Mouse (Mus musculus) retina, adult 2 months (tissue): ENCODE results near the gene Rcbtb2.

ENCODE experiments used
- DNase-seq: peaks from one replicate; pipeline ENCODE4 v3.0.0-alpha.2; 2012; ENCODE audit warnings: low read depth, low spot score

Rcbtb2 gene

GRCm38 (mm10) chr14:73146721-73147120 lies 23.9 kb downstream of the Rcbtb2 start:
- no peak for DNase-seq

GRCm38 (mm10) chr14:73148125-73148524 lies 25.3 kb downstream of the Rcbtb2 start:
- DNase-seq: no peak

GRCm38 (mm10) chr14:73161303-73161702 lies 38.5 kb downstream of the Rcbtb2 start:
- DNase-seq: no peak

GRCm38 (mm10) chr14:73162192-73162800 lies 39.5 kb downstream of the Rcbtb2 start:
- no peak for DNase-seq

GRCm38 (mm10) chr14:73163363-73163998 lies 40.6 kb downstream of the Rcbtb2 start:
- no peak for DNase-seq

GRCm38 (mm10) chr14:73165136-73165535 lies 42.3 kb downstream of the Rcbtb2 start:
- DNase-seq: no peak

- no peak for DNase-seq
These were observed 45.8 kb downstream of the Rcbtb2 start for GRCm38 (mm10) chr14:73168605-73169004.

GRCm38 (mm10) chr14:73169926-73170844 lies 47.3 kb downstream of the Rcbtb2 start:
- no peak for DNase-seq

GRCm38 (mm10) chr14:73172196-73173011 lies 49.6 kb downstream of the Rcbtb2 start:
- DNase-seq: no peak

GRCm38 (mm10) chr14:73173662-73174061 lies 50.8 kb downstream of the Rcbtb2 start:
- DNase-seq: no peak

GRCm38 (mm10) chr14:73174091-73174995 lies 51.5 kb downstream of the Rcbtb2 start:
- DNase-seq: no peak

GRCm38 (mm10) chr14:73175031-73175430 lies 52.2 kb downstream of the Rcbtb2 start:
- DNase-seq: no peak

GRCm38 (mm10) chr14:73175814-73176213 lies 53.0 kb downstream of the Rcbtb2 start:
- no peak for DNase-seq

- DNase-seq: no peak
These were observed 53.4 kb downstream of the Rcbtb2 start for GRCm38 (mm10) chr14:73176266-73176665.

GRCm38 (mm10) chr14:73177961-73178360 lies 55.1 kb downstream of the Rcbtb2 start:
- no peak for DNase-seq

GRCm38 (mm10) chr14:73179221-73179681 lies 56.4 kb downstream of the Rcbtb2 start:
- DNase-seq: no peak

- no peak for DNase-seq
These were observed 57.8 kb downstream of the Rcbtb2 start for GRCm38 (mm10) chr14:73180671-73181070.

GRCm38 (mm10) chr14:73181144-73181543 lies 58.3 kb downstream of the Rcbtb2 start:
- DNase-seq: no peak

- DNase-seq: no peak
These were observed 64.0 kb downstream of the Rcbtb2 start for GRCm38 (mm10) chr14:73186875-73187274.

GRCm38 (mm10) chr14:73199058-73199457 lies 76.2 kb downstream of the Rcbtb2 start:
- DNase-seq: no peak
